In genomic region chrX:96239037-96239436, GRCm38 (mm10) we compare ENCODE assay signal across 24 mouse cellular contexts. TPM values are rescaled to one million over a fixed set of nuclear protein-coding genes. Genes with fewer than 3 reads are reported as not detected.
A peak's percentile ranks its signal among the peaks of the same experiment; 100 is the strongest.
DNase-seq lines count a peak whose midpoint lies in the region; ATAC-seq and TF ChIP-seq lines count a peak whose summit lies in the region.
"Had no signal": no experiment of that assay in that cellular context is flagged by ENCODE, and none has a peak within 500 bp of the region (broad histone marks: within the 10 kb centered on the region; RNA-seq: fewer than 3 reads in every experiment).

No protein-coding gene starts in this region.

- TF ChIP-seq CTCF in spleen, adult 2 months (IDR thresholded peaks at IDR 0.05; ENCODE audit: extremely low read depth, insufficient read depth, insufficient read length, insufficient replicate concordance) = no peak
- no peak for TF ChIP-seq CTCF in MEL (IDR thresholded peaks at IDR 0.05 in 2 of 3, conservative IDR thresholded peaks at IDR 0.05 in 1 of 3; ENCODE audit: control insufficient read depth in 1 of 3, insufficient read depth in 1 of 3, low read depth in 2 of 3, low read length in 3 of 3, poor library complexity in 1 of 3, severe bottlenecking in 1 of 3)

- no peaks in the 10 kb centered on the region for H3K36me3 ChIP-seq in spleen, adult 2 months (ENCODE audit: control insufficient read depth, insufficient read depth, low read length)
- H3K36me3 ChIP-seq in MEL (ENCODE audit: control insufficient read depth in 1 of 2, insufficient read depth in 2 of 2, low read length in 2 of 2) (peaks cover 0 to 17% of the 10 kb centered on the region in 2 experiments; a peak in 2 of 4 replicates), macrophage (ENCODE audit: inconsistent target) (no peaks in the 10 kb centered on the region)
- no peaks in the 10 kb centered on the region for H3K36me3 ChIP-seq in hindbrain, embryonic 14.5 days (replicated peaks; ENCODE audit: control insufficient read depth, insufficient read depth)
- H3K36me3 ChIP-seq: embryonic facial prominence, embryonic 10.5 days; embryonic facial prominence, embryonic 12.5 days had no signal

- intact Hi-C loops in heart, postnatal 10 days (cut with DNase I) = loop anchor here (5.0 kb wide), 2 partner anchors 48 to 363 kb away; no protein-coding TSS in a partner anchor

- no peak for ATAC-seq in hindbrain, embryonic 14.5 days (ENCODE audit: low FRiP score)
- ATAC-seq: forebrain, embryonic 14.5 days; forebrain, embryonic 16.5 days had no signal

- H3K9me3 ChIP-seq in MEL (replicated peaks; ENCODE audit: insufficient read depth, low read length) = no peaks in the 10 kb centered on the region
- H3K9me3 ChIP-seq in hindbrain, embryonic 14.5 days (ENCODE audit: control insufficient read depth, low read length) = no peaks in the 10 kb centered on the region
- H3K9me3 ChIP-seq: embryonic facial prominence, embryonic 10.5 days; embryonic facial prominence, embryonic 12.5 days had no signal

- H3K4me1 ChIP-seq in spleen, adult 2 months (ENCODE audit: control insufficient read depth, insufficient read depth, insufficient read length) = no peaks in the 10 kb centered on the region; the same call in 1 of the 2 replicates
- 0 out of 4 replicates have a peak, but pooled peaks cover 0 to 3% of the 10 kb centered on the region in 2 experiments for H3K4me1 ChIP-seq in MEL (ENCODE audit: control insufficient read depth in 1 of 2, insufficient read depth in 2 of 2, low read length in 2 of 2)
- H3K4me1 ChIP-seq in hindbrain, embryonic 14.5 days (replicated peaks; ENCODE audit: control insufficient read depth, insufficient read depth, low read length) = no peaks in the 10 kb centered on the region
- H3K4me1 ChIP-seq: embryonic facial prominence, embryonic 10.5 days; embryonic facial prominence, embryonic 12.5 days had no signal

- no peaks in the 10 kb centered on the region for H3K27me3 ChIP-seq in spleen, adult 2 months (ENCODE audit: control insufficient read depth, insufficient read depth, low read length)
- H3K27me3 ChIP-seq in MEL (ENCODE audit: control insufficient read depth in 1 of 2, insufficient read depth in 2 of 2, low read length in 2 of 2) = no peaks in the 10 kb centered on the region
- H3K27me3 ChIP-seq in hindbrain, embryonic 14.5 days (ENCODE audit: control insufficient read depth, insufficient read depth, low read length) = no peaks in the 10 kb centered on the region
- H3K27me3 ChIP-seq: embryonic facial prominence, embryonic 12.5 days had no signal

- TF ChIP-seq POLR2A in spleen, adult 2 months (IDR thresholded peaks at IDR 0.05; ENCODE audit: low read depth, low read length) = no peak
- no peak for TF ChIP-seq POLR2A in MEL (IDR thresholded peaks at IDR 0.05; ENCODE audit: control insufficient read depth in 1 of 2, insufficient read depth in 1 of 2, low read depth in 1 of 2, low read length in 2 of 2, poor library complexity in 1 of 2)

- H3K9ac ChIP-seq in MEL (ENCODE audit: control insufficient read depth, low read depth, low read length, poor library complexity, severe bottlenecking) = no peak overlapping the region
- H3K9ac ChIP-seq in hindbrain, embryonic 14.5 days = no peak overlapping the region
- H3K9ac ChIP-seq: embryonic facial prominence, embryonic 12.5 days had no signal

- H3K79me2 ChIP-seq in MEL (ENCODE audit: control insufficient read depth, insufficient read depth, low read length, poor library complexity) (no peaks in the 10 kb centered on the region), macrophage (ENCODE audit: inconsistent target) (peaks cover 27% of the 10 kb centered on the region)

- peak overlapping the region; percentile 9; the same call in 1 of the 2 replicates for H3K27ac ChIP-seq in spleen, adult 2 months (ENCODE audit: insufficient read depth, low read length)
- H3K27ac ChIP-seq in MEL (ENCODE audit: control insufficient read depth, low read depth, low read length) (peak overlapping the region; percentile 43; the same call in 1 of the 2 replicates), macrophage (peak overlapping the region; percentile 95)
- H3K27ac ChIP-seq in hindbrain, embryonic 14.5 days = no peak overlapping the region
- H3K27ac ChIP-seq: embryonic facial prominence, embryonic 10.5 days; embryonic facial prominence, embryonic 12.5 days had no signal

- H3K4me3 ChIP-seq in spleen, adult 2 months (ENCODE audit: extremely low read depth, insufficient read depth, insufficient read length) = no peak overlapping the region
- no peak overlapping the region for H3K4me3 ChIP-seq in MEL (ENCODE audit: control insufficient read depth in 1 of 2, insufficient read depth in 1 of 2, low read depth in 2 of 2, low read length in 2 of 2)
- H3K4me3 ChIP-seq in macrophage (ENCODE audit: inconsistent target) = no peak overlapping the region
- H3K4me3 ChIP-seq in hindbrain, embryonic 14.5 days (replicated peaks; ENCODE audit: low read length) = no peak overlapping the region
- H3K4me3 ChIP-seq: embryonic facial prominence, embryonic 10.5 days; embryonic facial prominence, embryonic 12.5 days had no signal

- peak; percentile 47 to 72; a peak in 3 of 4 replicates for TF ChIP-seq EP300 in MEL (IDR thresholded peaks at IDR 0.05; ENCODE audit: low read depth in 1 of 2, low read length in 2 of 2)

- H3K4me2 ChIP-seq in hindbrain, embryonic 14.5 days (replicated peaks) = no peak overlapping the region
- H3K4me2 ChIP-seq: embryonic facial prominence, embryonic 12.5 days had no signal

- no peak for DNase-seq in spleen, adult 2 months (ENCODE audit: low read depth in 1 of 2, low spot score in 2 of 2)
- DNase-seq in spleen, adult 18-20 months = no peak
- DNase-seq in MEL (ENCODE audit: low read depth, low spot score) = peak; percentile 45
- DNase-seq in heart, postnatal 10 days = no peak
- DNase-seq in hindbrain, embryonic 14.5 days (ENCODE audit: low spot score) = no peak
- DNase-seq in left cerebral cortex, adult 18-20 months (ENCODE audit: low spot score in 2 of 2) = no peak
- DNase-seq: adrenal gland, adult 2 months; adrenal gland, postnatal 10 days; adrenal gland, postnatal 25 days; cerebellum, adult 11-12 months; cerebellum, adult 2 months; cerebellum, adult 9-10 months; cerebellum, postnatal 10 days; cerebellum, postnatal 25 days had no signal

- no peak for TF ChIP-seq RAD21 in MEL (IDR thresholded peaks at IDR 0.05; ENCODE audit: low read depth, low read length)

- WGBS in spleen, adult 2 months = 28% methylated on average over 1 of the region's 1 CpGs
- 50% methylated on average over 1 of the region's 1 CpGs for WGBS in macrophage (ENCODE audit: missing documents)
- WGBS in hindbrain, embryonic 14.5 days = 94% methylated on average over 1 of the region's 1 CpGs

TF ChIP-seq in MEL, 35 proteins besides CTCF, POLR2A, EP300 and RAD21:
- peak; percentile 48; the same call in 1 of the 2 replicates for TF ChIP-seq TAL1 (IDR thresholded peaks at IDR 0.05; ENCODE audit: low read length)
- TF ChIP-seq TCF12 (IDR thresholded peaks at IDR 0.05; ENCODE audit: low read depth, low read length) = peak; percentile 82
- peak; percentile 51; the same call in 1 of the 2 replicates for TF ChIP-seq ETS1 (IDR thresholded peaks at IDR 0.05; ENCODE audit: low read depth, low read length)
- no peak for TF ChIP-seq ZNF384 (IDR thresholded peaks at IDR 0.05; ENCODE audit: low read depth, low read length)
- TF ChIP-seq GATA1 (IDR thresholded peaks at IDR 0.05; ENCODE audit: low read depth, low read length) = peak; percentile 65

RNA-seq across cellular contexts. Expression of gene Vsig4, which starts 54.2 kb away (rescaled TPM):
- polyA plus RNA-seq in spleen, adult 2 months (2012; rRNA removed) = 0.09 TPM in 1 of 2 replicates, not detected in the other
- total RNA-seq in MEL (2012; rRNA removed) = not detected in 2 replicates
- polyA plus RNA-seq in MEL (2012; ENCODE audit: insufficient read depth in 1 of 2, insufficient read length in 2 of 2, low read depth in 1 of 2, low replicate concordance in 2 of 2, missing spikeins in 1 of 2) (not detected), macrophage (2018) (0.26 to 1.1 TPM (median 0.65 TPM) in 3 replicates)
- total RNA-seq in macrophage (2018; cell fraction: chromatin; rRNA removed) = not detected
- total RNA-seq in macrophage (2018; cell fraction: cytosol; rRNA removed) = under 1 TPM in 3 of 26 experiments, not detected in 23; 0.09 to 0.13 (median 0.12) TPM
- not detected for total RNA-seq in macrophage (2018; cell fraction: nucleus; rRNA removed)
- total RNA-seq in heart, postnatal 10 days (2021) = under 1 TPM; 0.29 to 0.42 TPM
- not detected in 2 replicates for polyA plus RNA-seq in hindbrain, embryonic 14.5 days (2014; fragmentation: Nextera tagmentation; extraction: Ambion mirVana)
- not detected for total RNA-seq in left cerebral cortex, adult 18-20 months (2021)
- total RNA-seq: adrenal gland, postnatal 25 days; ES-E14 had no signal
- polyA plus RNA-seq: adrenal gland, adult 2 months; C2C12; cerebellum, adult 2 months; cortical plate, adult 2 months; embryonic facial prominence, embryonic 10.5 days; embryonic facial prominence, embryonic 12.5 days; embryonic facial prominence, embryonic 14.5 days; forebrain, embryonic 11.5 days; forebrain, embryonic 14.5 days; forebrain, embryonic 16.5 days had no signal
